Mouse (Mus musculus) hematopoietic multipotent progenitor cell, adult 10-12 weeks (in vitro differentiated cells): ENCODE measurements around the gene A530016L24Rik. TPM values are rescaled to one million over a fixed set of nuclear protein-coding genes. Genes with fewer than 3 reads are reported as not detected.

Experiments used
- polyA plus RNA-seq: library from polyadenylated mRNA; stranded (reverse); fragments of >175 nt; gene quantifications from 2 replicates; pipeline ENCODE4 v1.2.3, GENCODE M21; 2012; ENCODE audit warnings: low replicate concordance

A530016L24Rik gene
- polyA plus RNA-seq = not detected in 2 replicates

DNA sequence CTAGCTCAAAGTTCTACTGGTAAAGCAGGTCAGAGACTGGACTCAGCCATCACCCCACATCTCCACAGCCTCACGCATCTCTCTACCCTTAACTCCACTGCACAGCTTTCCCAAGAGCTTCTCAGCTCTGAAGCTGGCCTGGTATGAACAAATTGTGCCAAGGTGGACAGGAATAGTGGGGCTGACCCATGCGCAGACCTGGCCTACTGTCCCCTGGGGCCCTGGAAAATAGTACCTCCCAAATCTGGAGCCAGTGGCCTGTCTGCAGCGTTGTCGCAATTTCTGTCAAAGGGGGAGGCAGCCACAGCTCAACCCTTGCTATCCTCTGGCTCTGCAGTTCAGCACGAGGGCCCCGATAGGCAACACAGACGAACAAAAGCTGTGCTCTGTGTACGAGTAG, at the start of gene A530016L24Rik:
Gene A530016L24Rik, plus strand, starts transcription at position 315 of the 400 bp plus-strand sequence.

DNA sequence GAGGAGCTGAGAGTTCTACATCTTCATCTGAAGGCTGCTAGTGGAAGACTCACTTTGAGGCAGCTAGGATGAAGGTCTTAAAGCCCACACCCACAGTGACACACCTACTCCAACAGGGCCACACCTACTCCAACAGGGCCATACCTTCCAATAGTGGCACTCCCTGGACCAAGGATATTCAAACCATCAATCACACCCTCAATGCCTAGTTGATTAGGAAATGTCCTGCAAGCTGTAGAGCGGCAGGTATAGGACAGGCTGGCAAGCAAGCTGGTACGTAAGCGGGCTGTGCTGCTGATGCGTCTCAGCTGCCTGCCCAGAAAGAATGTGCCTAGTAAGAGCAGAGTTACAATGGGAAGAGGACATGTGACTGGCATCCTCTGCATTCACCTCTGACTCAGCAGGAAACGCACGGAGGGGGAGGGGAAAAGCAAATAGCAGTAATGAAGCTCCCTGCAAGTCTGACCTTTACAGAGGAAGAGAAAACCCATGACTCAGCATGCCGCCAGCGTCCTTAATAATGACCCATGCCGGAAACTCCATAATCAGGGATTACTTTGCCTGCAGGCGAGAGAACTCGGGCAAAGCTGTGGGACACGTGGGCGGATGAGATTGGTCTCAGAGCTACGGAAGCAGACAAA, 27.6 kb downstream of the A530016L24Rik start, which contains the start of gene Tmem179:
Gene Tmem179, minus strand, starts transcription at position 51 of the 641 bp plus-strand sequence.

Other genes with a start within 250 kb of the A530016L24Rik start
- not detected in 2 replicates for gene Tmem179, start 27.3 kb downstream of the A530016L24Rik start, polyA plus RNA-seq
- 61.9 and 159 TPM in 2 replicates for gene Inf2, start 99.3 kb downstream of the A530016L24Rik start, polyA plus RNA-seq
- 34.8 and 57.0 TPM in 2 replicates for gene Adssl1, start 130.6 kb downstream of the A530016L24Rik start, polyA plus RNA-seq
- 14.1 and 24.9 TPM in 2 replicates for gene Siva1, start 155.2 kb downstream of the A530016L24Rik start, polyA plus RNA-seq
- gene Akt1, start 185.4 kb downstream of the A530016L24Rik start, polyA plus RNA-seq = 241 and 387 TPM in 2 replicates
- gene Zbtb42, start 189.4 kb downstream of the A530016L24Rik start, polyA plus RNA-seq = 21.1 and 47.2 TPM in 2 replicates
- 9.9 and 19.5 TPM in 2 replicates for gene Cep170b, start 231.0 kb downstream of the A530016L24Rik start, polyA plus RNA-seq